Mouse (Mus musculus) kidney, embryonic 14.5 days (tissue): ENCODE data around the gene Dcaf5. TPM values are rescaled to one million over a fixed set of nuclear protein-coding genes. Genes with fewer than 3 reads are reported as not detected.
A peak's percentile ranks its signal among the peaks of the same experiment; 100 is the strongest.

ENCODE experiments used
- ATAC-seq: fragments of 200-750 bp; cut with Nextera tagmentation; 2 replicates; pipeline ENCODE4 v1.8.0; 2017; ENCODE audit warnings: moderate number of reproducible peaks, mild to moderate bottlenecking, moderate TSS enrichment, moderate library complexity; ENCODE audit not compliant: low FRiP score, low TSS enrichment
- H3K27ac ChIP-seq: fragments of 300-500 bp; sonication (generic); 2 replicates; pipeline ENCODE4 v1.5.1; 2014; ENCODE audit warnings: low read depth, mild to moderate bottlenecking, low read length, moderate library complexity, mixed read lengths
- H3K27me3 ChIP-seq: fragments of 300-500 bp; sonication (generic); 2 replicates; pipeline ENCODE4 v1.6.1; 2014; ENCODE audit warnings: mild to moderate bottlenecking, low read length; ENCODE audit not compliant: control insufficient read depth, insufficient read depth
- H3K36me3 ChIP-seq: fragments of 300-500 bp; sonication (generic); 2 replicates; pipeline ENCODE4 v1.6.1; 2014; ENCODE audit warnings: low read length, mixed read lengths; ENCODE audit not compliant: control insufficient read depth, insufficient read depth
- H3K4me1 ChIP-seq: fragments of 300-500 bp; sonication (generic); 2 replicates; pipeline ENCODE4 v1.6.1; 2014; ENCODE audit warnings: low read length, mixed read lengths; ENCODE audit not compliant: control insufficient read depth, insufficient read depth
- H3K4me2 ChIP-seq: fragments of 300-500 bp; sonication (generic); replicated peaks from 2 replicates; pipeline ENCODE4 v1.6.1; 2014; ENCODE audit warnings: low read depth, mild to moderate bottlenecking, low read length
- H3K4me3 ChIP-seq: fragments of 300-500 bp; sonication (generic); 2 replicates; pipeline ENCODE4 v1.5.1; 2014; ENCODE audit warnings: mild to moderate bottlenecking, low read length
- H3K9ac ChIP-seq: fragments of 300-500 bp; sonication (generic); 2 replicates; pipeline ENCODE4 v1.6.1; 2014; ENCODE audit warnings: low read depth, mild to moderate bottlenecking, low read length, moderate library complexity
- H3K9me3 ChIP-seq: fragments of 300-500 bp; sonication (generic); 2 replicates; pipeline ENCODE4 v1.6.1; 2016; ENCODE audit warnings: low read length; ENCODE audit not compliant: control insufficient read depth
- WGBS: fragments of 180-500 bp; shearing (Covaris S2); extraction: QIAGEN DNeasy Blood & Tissue Kit; methylation state at CpG from one replicate; pipeline ENCODE4 v1.1.7; 2014; 5-methylcytosine and 5-hydroxymethylcytosine counted together
- polyA plus RNA-seq: library from polyadenylated mRNA; unstranded; fragments of >200 nt; fragmentation: Nextera tagmentation; extraction: Ambion mirVana; gene quantifications from 2 replicates; pipeline ENCODE4 v1.2.1, GENCODE M21; 2014

Gene Dcaf5
- polyA plus RNA-seq, 1 experiment from 2014 or later: 11.2 TPM

DNA sequence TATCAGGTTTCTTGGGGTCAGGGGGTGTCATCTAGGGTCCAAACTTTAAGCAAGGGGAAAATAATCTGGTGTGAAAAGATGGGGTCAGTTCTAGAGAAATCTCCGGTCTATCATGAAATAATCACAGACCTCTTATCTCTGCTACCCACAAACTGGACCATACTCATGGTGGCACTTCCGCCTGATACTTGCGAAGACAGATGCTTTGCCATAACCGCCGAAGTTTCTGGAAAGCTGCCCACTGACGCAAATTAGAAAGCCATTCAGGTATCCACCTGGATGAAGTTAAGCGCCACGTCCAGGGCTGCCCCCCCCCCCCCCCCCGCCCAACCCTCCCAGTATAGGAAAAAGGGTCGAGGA lies 1.8 kb downstream of the Dcaf5 start:
- H3K27ac ChIP-seq: peak overlapping the region; percentile 97; the same call in 1 of the 2 replicates
- H3K4me3 ChIP-seq: peak overlapping the region; percentile 93
- no peaks in the 10 kb centered on the region for H3K9me3 ChIP-seq
- peak overlapping the region; percentile 76 for H3K4me2 ChIP-seq
- H3K9ac ChIP-seq: peak overlapping the region; percentile 90
- 0 out of 2 replicates have a peak, but pooled peaks cover 3% of the 10 kb centered on the region for H3K36me3 ChIP-seq
- WGBS: 5% methylated on average over 9 of the region's 10 CpGs
- H3K4me1 ChIP-seq: peaks cover 7% of the 10 kb centered on the region; the same call in 1 of the 2 replicates
- ATAC-seq: no peak
- no peaks in the 10 kb centered on the region for H3K27me3 ChIP-seq

DNA sequence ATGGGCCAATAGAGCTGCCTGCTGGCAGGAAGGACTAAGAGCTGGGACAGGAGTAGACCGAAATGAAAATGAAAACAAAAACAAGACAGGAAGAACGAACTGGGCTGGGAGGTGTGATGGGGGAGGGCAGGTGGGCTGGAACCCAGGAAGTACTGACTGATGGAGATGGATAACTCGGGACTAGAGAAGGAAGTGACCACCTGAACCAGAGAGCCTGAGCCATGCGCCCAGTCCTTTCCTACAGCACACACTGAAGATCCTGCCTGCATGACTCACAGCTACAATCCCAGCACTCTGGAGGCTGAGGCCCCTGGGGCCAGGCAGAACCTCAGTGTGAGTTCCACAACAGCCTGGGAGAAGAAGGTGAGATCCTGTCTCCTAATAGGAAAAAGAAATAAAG lies 3.1 kb downstream of the Dcaf5 start:
- ATAC-seq: no peak
- no peak overlapping the region for H3K9ac ChIP-seq
- H3K4me2 ChIP-seq: no peak overlapping the region

GRCm38 (mm10) chr12:80427683-80428082 lies 8.7 kb downstream of the Dcaf5 start:
- no peak for ATAC-seq
- 97% methylated on average over 3 of the region's 3 CpGs for WGBS
- Histone ChIP-seq H3K4me3 (no peak overlapping the region), H3K36me3 (peaks cover 3% of the 10 kb centered on the region; the same call in 1 of the 2 replicates), H3K9me3 (no peaks in the 10 kb centered on the region), H3K9ac (no peak overlapping the region), H3K4me2 (no peak overlapping the region), H3K27ac (no peak overlapping the region), H3K4me1 (no peaks in the 10 kb centered on the region), H3K27me3 (no peaks in the 10 kb centered on the region)

More for the DNA sequence above, 3.1 kb downstream of the Dcaf5 start:
- WGBS: 52% methylated on average over 4 of the region's 4 CpGs
- Histone ChIP-seq H3K36me3 (0 out of 2 replicates have a peak, but pooled peaks cover 3% of the 10 kb centered on the region), H3K4me1 (peaks cover 7% of the 10 kb centered on the region; the same call in 1 of the 2 replicates), H3K9me3 (no peaks in the 10 kb centered on the region), H3K27ac (no peak overlapping the region), H3K27me3 (no peaks in the 10 kb centered on the region), H3K4me3 (no peak overlapping the region)

- no peak for ATAC-seq
- H3K36me3 ChIP-seq: peaks cover 8% of the 10 kb centered on the region; the same call in 1 of the 2 replicates
- WGBS: 92% methylated on average over 2 of the region's 2 CpGs
Observed at GRCm38 (mm10) chr12:80415100-80415499, 21.3 kb downstream of the Dcaf5 start.

GRCm38 (mm10) chr12:80410855-80411254 lies 25.5 kb downstream of the Dcaf5 start:
- Histone ChIP-seq H3K9me3 (peaks cover 2% of the 10 kb centered on the region; the same call in 1 of the 2 replicates), H3K27me3 (no peaks in the 10 kb centered on the region), H3K36me3 (peaks cover 8% of the 10 kb centered on the region; the same call in 1 of the 2 replicates), H3K9ac (no peak overlapping the region), H3K27ac (no peak overlapping the region), H3K4me2 (no peak overlapping the region), H3K4me1 (no peaks in the 10 kb centered on the region), H3K4me3 (no peak overlapping the region)
- 92% methylated on average over 8 of the region's 8 CpGs for WGBS
- no peak for ATAC-seq

More at GRCm38 (mm10) chr12:80415100-80415499, 21.3 kb downstream of the Dcaf5 start:
- no peak overlapping the region for H3K9ac ChIP-seq
- no peaks in the 10 kb centered on the region for H3K4me1 ChIP-seq
- H3K27ac ChIP-seq: no peak overlapping the region
- H3K9me3 ChIP-seq: peaks cover 8% of the 10 kb centered on the region; the same call in 1 of the 2 replicates
- no peak overlapping the region for H3K4me3 ChIP-seq
- no peaks in the 10 kb centered on the region for H3K27me3 ChIP-seq
- no peak overlapping the region for H3K4me2 ChIP-seq

GRCm38 (mm10) chr12:80407824-80408223 lies 28.6 kb downstream of the Dcaf5 start:
- Histone ChIP-seq H3K4me1 (no peaks in the 10 kb centered on the region), H3K36me3 (peaks cover 16% of the 10 kb centered on the region), H3K4me3 (no peak overlapping the region), H3K9me3 (no peaks in the 10 kb centered on the region), H3K27me3 (no peaks in the 10 kb centered on the region), H3K4me2 (no peak overlapping the region), H3K9ac (no peak overlapping the region), H3K27ac (no peak overlapping the region)
- ATAC-seq: no peak
- WGBS: 54% methylated on average over 3 of the region's 3 CpGs

GRCm38 (mm10) chr12:80406650-80407049 lies 29.8 kb downstream of the Dcaf5 start:
- Histone ChIP-seq H3K36me3 (peaks cover 20% of the 10 kb centered on the region), H3K27ac (no peak overlapping the region), H3K9me3 (no peaks in the 10 kb centered on the region), H3K4me3 (no peak overlapping the region), H3K9ac (no peak overlapping the region), H3K4me1 (no peaks in the 10 kb centered on the region), H3K27me3 (no peaks in the 10 kb centered on the region), H3K4me2 (no peak overlapping the region)
- ATAC-seq: no peak
- WGBS: 44% methylated on average over 3 of the region's 3 CpGs

DNA sequence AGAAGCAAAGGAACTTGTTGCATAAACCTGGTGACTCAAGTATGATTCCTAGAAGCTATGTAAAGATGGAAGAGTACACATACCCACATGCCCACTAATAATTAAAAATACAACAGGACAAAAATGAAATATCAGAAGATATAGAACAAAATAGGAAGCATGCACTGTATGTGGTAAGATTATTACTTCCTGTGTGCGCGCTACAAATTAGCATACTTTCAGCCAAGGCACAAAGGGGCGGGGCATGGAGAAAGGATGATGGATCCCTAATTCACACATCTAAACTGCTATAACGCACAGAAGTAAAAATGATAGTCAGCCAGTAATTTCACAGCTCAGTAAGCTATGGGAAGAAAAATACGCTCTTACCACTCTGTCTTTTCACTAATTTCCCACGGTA lies 32.3 kb downstream of the Dcaf5 start:
- H3K27ac ChIP-seq: no peak overlapping the region
- no peaks in the 10 kb centered on the region for H3K4me1 ChIP-seq
- H3K9ac ChIP-seq: no peak overlapping the region
- H3K4me2 ChIP-seq: no peak overlapping the region
- no peak overlapping the region for H3K4me3 ChIP-seq
- H3K9me3 ChIP-seq: no peaks in the 10 kb centered on the region
- 89% methylated on average over 6 of the region's 6 CpGs for WGBS
- H3K27me3 ChIP-seq: no peaks in the 10 kb centered on the region
- no peak for ATAC-seq
- H3K36me3 ChIP-seq: peaks cover 22% of the 10 kb centered on the region

DNA sequence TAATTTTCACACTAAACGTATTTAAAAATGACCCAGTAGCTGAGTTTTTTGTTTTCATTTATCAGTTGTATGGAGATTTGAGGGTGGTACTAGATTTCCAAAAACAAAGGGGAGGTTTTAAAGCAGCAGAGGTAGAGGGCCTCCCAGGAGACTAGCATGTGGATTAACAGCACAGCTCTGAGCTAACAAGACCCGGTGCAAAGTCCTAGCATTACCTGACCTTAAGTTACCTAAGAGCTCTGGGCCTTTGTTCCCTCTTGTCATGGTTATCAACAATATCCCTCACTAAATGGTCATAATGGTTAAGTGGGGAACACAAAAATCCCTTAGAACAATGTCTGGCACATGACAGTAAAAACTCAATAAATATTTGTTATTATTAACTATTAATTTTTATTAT lies 37.3 kb downstream of the Dcaf5 start:
- WGBS: 91% methylated on average over 2 of the region's 2 CpGs
- H3K4me1 ChIP-seq: no peaks in the 10 kb centered on the region
- no peaks in the 10 kb centered on the region for H3K9me3 ChIP-seq
- H3K4me3 ChIP-seq: no peak overlapping the region
- no peak overlapping the region for H3K4me2 ChIP-seq
- no peak overlapping the region for H3K9ac ChIP-seq
- H3K27me3 ChIP-seq: no peaks in the 10 kb centered on the region
- peaks cover 59% of the 10 kb centered on the region for H3K36me3 ChIP-seq
- no peak for ATAC-seq
- H3K27ac ChIP-seq: no peak overlapping the region
